Mouse (Mus musculus): Measurements from ENCODE around the gene Asb13. TPM values are rescaled to one million over a fixed set of nuclear protein-coding genes. Genes with fewer than 3 reads are reported as not detected.

Asb13 gene
- polyA plus RNA-seq, 2 experiments = 8.4 to 13.6 TPM

DNA sequence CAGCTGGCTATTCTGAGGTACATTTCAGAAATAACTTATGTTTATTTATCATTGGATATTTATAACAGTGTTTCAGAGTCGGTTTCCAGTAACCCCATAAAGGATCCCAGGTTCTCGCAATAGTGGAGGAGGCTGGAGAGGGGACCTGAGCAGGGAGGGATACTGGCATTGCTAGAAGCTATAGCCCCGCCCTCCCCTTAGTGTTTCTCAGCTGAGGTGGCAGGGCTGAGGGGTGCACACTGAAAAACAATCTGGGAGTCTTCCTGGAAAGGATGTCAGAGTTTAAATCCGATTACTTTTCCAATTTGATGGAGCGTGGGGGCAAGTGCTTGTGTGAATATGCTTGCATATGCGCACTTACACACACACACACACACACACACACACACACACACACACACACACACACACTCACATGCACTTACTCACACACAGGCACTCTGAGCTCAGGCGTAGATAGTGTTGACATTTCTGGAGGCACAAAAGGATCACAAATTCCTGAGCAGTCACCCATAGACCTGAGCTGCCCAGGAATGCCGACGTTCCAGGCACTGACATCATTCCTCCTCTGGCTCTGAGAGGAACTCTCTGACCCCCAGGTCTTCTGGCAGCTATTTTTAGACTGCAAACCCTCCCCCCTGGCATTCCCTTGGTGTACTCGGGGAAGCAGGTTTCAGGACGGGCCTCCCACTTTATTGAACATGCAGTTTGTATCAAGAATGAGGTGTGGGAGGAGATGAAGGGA is 60.9 kb downstream of the Asb13 start:
- no peak for TF ChIP-seq POLR2A (IDR thresholded peaks at IDR 0.05; ENCODE audit: borderline replicate concordance, extremely low read depth, insufficient read depth, insufficient read length)
- peak; percentile 73 for DNase-seq (ENCODE audit: low spot score)

DNA sequence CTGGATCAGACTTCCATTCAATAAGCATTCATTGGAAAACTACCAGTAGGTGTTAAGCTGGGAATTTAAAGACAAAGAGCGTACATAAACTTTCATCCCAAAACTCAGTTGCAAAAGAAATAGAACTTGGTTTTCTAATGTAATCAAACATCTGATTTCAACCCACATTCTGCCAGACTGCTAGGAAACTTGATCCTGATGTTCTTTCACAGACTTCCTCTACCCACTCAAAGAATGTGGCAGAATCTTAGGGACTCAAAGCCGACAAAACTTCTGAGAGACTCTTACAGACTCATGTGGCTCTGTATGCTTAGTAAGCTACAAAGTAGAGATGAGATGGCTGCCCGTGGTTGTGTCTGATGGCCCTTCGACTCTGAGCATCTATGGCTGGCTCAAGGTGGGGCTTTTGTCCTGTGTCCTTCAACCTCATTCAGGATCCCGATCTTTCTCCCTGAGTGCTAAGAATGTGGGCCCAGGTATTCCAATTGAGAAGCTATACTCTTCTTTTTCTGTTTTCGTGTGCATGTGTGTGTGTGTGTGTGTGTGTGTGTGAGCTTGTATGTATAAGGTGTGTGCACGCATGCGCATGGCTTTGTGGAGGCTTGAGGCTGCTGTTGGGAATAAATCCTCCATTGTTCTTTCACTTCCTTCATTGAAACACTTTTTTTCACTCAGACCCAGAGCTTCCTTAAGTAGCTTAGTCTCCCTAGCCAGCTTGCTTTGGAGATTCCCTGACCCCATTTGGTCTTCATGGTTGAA is 63.3 kb downstream of the Asb13 start:
- DNase-seq (ENCODE audit: low spot score) = no peak
- H3K27me3 ChIP-seq (ENCODE audit: control insufficient read depth, insufficient read depth, low read length) = no peaks in the 10 kb centered on the region
- ATAC-seq (ENCODE audit: low FRiP score, low read depth) = no peak
- H3K9ac ChIP-seq (ENCODE audit: low read depth, low read length, severe bottlenecking) = no peak overlapping the region
- H3K27ac ChIP-seq (replicated peaks; ENCODE audit: low read depth, low read length) = no peak overlapping the region
- no peak for TF ChIP-seq POLR2A (IDR thresholded peaks at IDR 0.05; ENCODE audit: borderline replicate concordance, extremely low read depth, insufficient read depth, insufficient read length)
- no peaks in the 10 kb centered on the region for H3K9me3 ChIP-seq (ENCODE audit: control insufficient read depth, low read length)
- H3K4me3 ChIP-seq (replicated peaks; ENCODE audit: low read length) = no peak overlapping the region
- 82% methylated on average over 8 of the region's 8 CpGs for WGBS
- no peaks in the 10 kb centered on the region for H3K36me3 ChIP-seq (ENCODE audit: control insufficient read depth, insufficient read depth, low read length)
- no peak overlapping the region for H3K4me2 ChIP-seq (replicated peaks; ENCODE audit: low read depth, low read length, severe bottlenecking)
- peaks cover 16% of the 10 kb centered on the region for H3K4me1 ChIP-seq (ENCODE audit: control insufficient read depth, insufficient read depth, low read length)

More for the DNA sequence above, 60.9 kb downstream of the Asb13 start:
- Histone ChIP-seq H3K4me3 (replicated peaks; ENCODE audit: low read length) (no peak overlapping the region), H3K27me3 (ENCODE audit: control insufficient read depth, insufficient read depth, low read length) (no peaks in the 10 kb centered on the region), H3K36me3 (ENCODE audit: control insufficient read depth, insufficient read depth, low read length) (no peaks in the 10 kb centered on the region), H3K9me3 (ENCODE audit: control insufficient read depth, low read length) (no peaks in the 10 kb centered on the region), H3K4me1 (ENCODE audit: control insufficient read depth, insufficient read depth, low read length) (peaks cover 16% of the 10 kb centered on the region), H3K9ac (ENCODE audit: low read depth, low read length, severe bottlenecking) (no peak overlapping the region), H3K4me2 (replicated peaks; ENCODE audit: low read depth, low read length, severe bottlenecking) (no peak overlapping the region), H3K27ac (replicated peaks; ENCODE audit: low read depth, low read length) (peak overlapping the region; percentile 21; the same call in 1 of the 2 replicates)
- 22% methylated on average over 11 of the region's 11 CpGs for WGBS
- ATAC-seq (ENCODE audit: low FRiP score, low read depth) = peak; percentile 88

DNA sequence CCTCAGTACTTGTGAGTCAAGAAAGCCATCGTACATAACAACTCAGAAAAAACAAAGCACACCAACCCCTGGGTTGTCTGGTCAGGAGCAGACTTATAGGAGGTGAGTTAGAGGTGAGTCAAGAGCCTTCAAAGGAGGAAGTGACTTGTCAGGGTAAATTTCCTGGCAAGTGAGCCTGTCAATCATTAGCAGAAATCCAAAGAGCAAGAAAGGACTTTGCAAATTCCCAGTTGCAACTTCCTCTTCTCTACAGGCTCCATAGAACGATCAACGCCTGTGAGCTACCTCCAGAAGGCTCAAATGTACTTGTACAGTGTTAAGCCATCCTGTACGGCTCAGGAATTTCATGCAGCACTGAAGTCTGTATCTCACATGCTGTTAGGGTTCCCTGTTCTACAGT is 66.9 kb downstream of the Asb13 start:
- no peaks in the 10 kb centered on the region for H3K27me3 ChIP-seq (ENCODE audit: control insufficient read depth, insufficient read depth, low read length)
- H3K9me3 ChIP-seq (ENCODE audit: control insufficient read depth, low read length) = no peaks in the 10 kb centered on the region
- no peak for ATAC-seq (ENCODE audit: low FRiP score, low read depth)
- H3K4me1 ChIP-seq (ENCODE audit: control insufficient read depth, insufficient read depth, low read length) = peaks cover 1% of the 10 kb centered on the region; the same call in 1 of the 2 replicates
- no peak overlapping the region for H3K4me2 ChIP-seq (replicated peaks; ENCODE audit: low read depth, low read length, severe bottlenecking)
- no peak for DNase-seq (ENCODE audit: low spot score)
- TF ChIP-seq POLR2A (IDR thresholded peaks at IDR 0.05; ENCODE audit: borderline replicate concordance, extremely low read depth, insufficient read depth, insufficient read length) = no peak
- no peak overlapping the region for H3K27ac ChIP-seq (replicated peaks; ENCODE audit: low read depth, low read length)
- H3K36me3 ChIP-seq (ENCODE audit: control insufficient read depth, insufficient read depth, low read length) = no peaks in the 10 kb centered on the region
- 69% methylated on average over 4 of the region's 4 CpGs for WGBS
- no peak overlapping the region for H3K4me3 ChIP-seq (replicated peaks; ENCODE audit: low read length)
- H3K9ac ChIP-seq (ENCODE audit: low read depth, low read length, severe bottlenecking) = no peak overlapping the region

Other genes starting within 250 kb of the Asb13 start
- 234 and 274 TPM in 2 replicates for gene Gdi2, start 96.0 kb upstream of the Asb13 start, polyA plus RNA-seq (2012; rRNA removed)
- 463 TPM in 2 replicates for gene Gdi2, start 96.0 kb upstream of the Asb13 start, polyA plus RNA-seq (2014; fragmentation: Nextera tagmentation; extraction: Ambion mirVana)
- gene Fam208b, start 22.9 kb upstream of the Asb13 start, polyA plus RNA-seq (2012; rRNA removed) = 24.6 and 29.9 TPM in 2 replicates
- gene Fam208b, start 22.9 kb upstream of the Asb13 start, polyA plus RNA-seq (2014; fragmentation: Nextera tagmentation; extraction: Ambion mirVana) = 19.6 and 19.7 TPM in 2 replicates
- gene Calml3, start 170.3 kb downstream of the Asb13 start, polyA plus RNA-seq (2012; rRNA removed) = 9.1 and 12.7 TPM in 2 replicates
- gene Calml3, start 170.3 kb downstream of the Asb13 start, polyA plus RNA-seq (2014; fragmentation: Nextera tagmentation; extraction: Ambion mirVana) = 5.4 and 7.4 TPM in 2 replicates
- gene Calm4, start 203.7 kb downstream of the Asb13 start, polyA plus RNA-seq (2012; rRNA removed) = 3.6 and 8.6 TPM in 2 replicates
- gene Calm4, start 203.7 kb downstream of the Asb13 start, polyA plus RNA-seq (2014; fragmentation: Nextera tagmentation; extraction: Ambion mirVana) = 21.5 and 51.5 TPM in 2 replicates
- not detected in 2 replicates for gene Calm5, start 220.1 kb downstream of the Asb13 start, polyA plus RNA-seq (2012; rRNA removed)
- 0.47 and 0.94 TPM in 2 replicates for gene Calm5, start 220.1 kb downstream of the Asb13 start, polyA plus RNA-seq (2014; fragmentation: Nextera tagmentation; extraction: Ambion mirVana)